Mouse (Mus musculus) brain, embryonic 14.5 days (tissue): ENCODE results near the gene Crlf1.

Experiments used
- CTCF ChIP-seq: fragments of 200-500 bp; IDR thresholded peaks from 2 replicates; pipeline ENCODE4 v1.5.1; 2012; ENCODE audit warnings: inconsistent platforms, mild to moderate bottlenecking, moderate library complexity, borderline replicate concordance; ENCODE audit not compliant: insufficient read depth, insufficient read length; ENCODE audit errors: extremely low read depth
- POLR2A ChIP-seq: fragments of 200-500 bp; IDR thresholded peaks from 2 replicates; pipeline ENCODE4 v1.6.1; 2012; ENCODE audit warnings: mild to moderate bottlenecking, inconsistent platforms, borderline replicate concordance; ENCODE audit not compliant: poor library complexity, insufficient read depth, insufficient read length, severe bottlenecking; ENCODE audit errors: extremely low read depth

GRCm38 (mm10) chr8:70527111-70527511 lies 34.2 kb downstream of the Crlf1 start:
- no peak for TF ChIP-seq CTCF
- TF ChIP-seq POLR2A = no peak
